Mouse (Mus musculus) heart, embryonic 10.5 days (tissue): ENCODE measurements around the gene Lilra6. TPM values are rescaled to one million over a fixed set of nuclear protein-coding genes. Genes with fewer than 3 reads are reported as not detected.
"Not testable (repeated sequence)": the region's sequence is repeated elsewhere in the genome, so short reads cannot be mapped to it uniquely, and the experiment has no call there.

ENCODE experiments used
- DNase-seq: peaks from one replicate; pipeline ENCODE4 v3.0.0-alpha.2; 2017; ENCODE audit warnings: low spot score
- H3K27ac ChIP-seq: fragments of 300-500 bp; sonication (generic); 2 replicates; pipeline ENCODE4 v1.5.1; 2016; ENCODE audit warnings: mild to moderate bottlenecking
- H3K27me3 ChIP-seq: fragments of 300-500 bp; sonication (generic); 2 replicates; pipeline ENCODE4 v1.6.1; 2016; ENCODE audit warnings: mild to moderate bottlenecking; ENCODE audit not compliant: poor library complexity, insufficient read depth, severe bottlenecking
- H3K36me3 ChIP-seq: fragments of 300-500 bp; sonication (generic); 2 replicates; pipeline ENCODE4 v1.6.1; 2016; ENCODE audit warnings: mild to moderate bottlenecking, moderate library complexity
- H3K4me1 ChIP-seq: fragments of 300-500 bp; sonication (generic); 2 replicates; pipeline ENCODE4 v1.6.1; 2016; ENCODE audit warnings: mild to moderate bottlenecking
- H3K4me3 ChIP-seq: fragments of 300-500 bp; sonication (generic); 2 replicates; pipeline ENCODE4 v1.5.1; 2016; ENCODE audit warnings: mild to moderate bottlenecking, moderate library complexity
- H3K9me3 ChIP-seq: fragments of 300-500 bp; sonication (generic); 2 replicates; pipeline ENCODE4 v1.6.1; 2016; ENCODE audit warnings: mild to moderate bottlenecking, moderate library complexity
- WGBS: fragments of 180-500 bp; shearing (Covaris S2); methylation state at CpG from one replicate; pipeline ENCODE4 v1.1.7; 2016; 5-methylcytosine and 5-hydroxymethylcytosine counted together
- polyA plus RNA-seq: library from polyadenylated mRNA; unstranded; fragments of >200 nt; fragmentation: Nextera tagmentation; extraction: Ambion mirVana; gene quantifications from 2 replicates; pipeline ENCODE4 v1.2.1, GENCODE M21; 2016

The Lilra6 gene
- not detected in 2 replicates for polyA plus RNA-seq

DNA sequence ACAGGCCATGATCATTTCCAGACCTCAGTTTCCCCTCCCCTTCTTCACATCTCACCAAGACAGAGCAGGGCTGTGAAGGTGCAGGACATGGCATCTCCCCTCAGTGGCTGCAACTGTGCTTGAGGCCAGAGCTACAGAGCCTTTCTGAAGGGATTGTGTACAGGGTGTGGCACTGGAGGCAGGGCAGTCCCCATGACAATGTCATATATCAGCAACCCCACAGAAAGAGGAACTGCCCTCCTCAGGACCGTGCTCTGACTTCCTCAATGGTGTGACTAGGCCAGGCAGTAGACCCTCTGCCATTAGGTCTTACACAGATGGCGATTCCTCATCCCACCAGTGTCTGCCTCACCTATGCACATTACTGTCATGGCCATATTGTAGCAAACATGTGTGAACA lies at the start of gene Lilra6:
Lilra6 (minus strand) TSS at position 117 of the 400 bp plus-strand sequence.
- H3K9me3 ChIP-seq, H3K4me1 ChIP-seq, H3K27ac ChIP-seq, H3K27me3 ChIP-seq, H3K4me3 ChIP-seq, DNase-seq, H3K36me3 ChIP-seq: not testable (repeated sequence)
- 49% methylated on average over 2 of the region's 2 CpGs for WGBS

DNA sequence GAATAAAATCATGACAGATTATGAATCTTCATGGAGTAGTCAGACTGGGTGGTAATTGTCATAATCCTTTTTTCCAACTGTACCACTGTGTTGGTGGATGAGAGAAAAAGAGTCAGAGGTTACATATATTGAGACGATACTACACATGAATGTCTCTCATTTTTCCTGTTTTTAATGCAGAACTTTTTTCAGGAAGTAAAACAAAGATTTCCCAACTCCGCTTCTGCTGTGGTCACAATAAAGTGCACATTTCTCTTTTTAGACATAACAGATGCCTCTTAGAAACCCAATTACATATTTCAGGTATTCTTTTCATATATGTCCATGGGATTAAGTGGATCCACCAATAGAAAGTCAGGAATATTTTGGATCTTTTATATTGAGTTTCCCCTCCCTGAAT lies 46.7 kb upstream of the Lilra6 start:
- 82% methylated on average over 2 of the region's 2 CpGs for WGBS
- Histone ChIP-seq H3K27ac (no peak overlapping the region), H3K36me3 (no peaks in the 10 kb centered on the region), H3K4me3 (no peak overlapping the region), H3K27me3 (no peaks in the 10 kb centered on the region), H3K9me3 (peaks cover 10% of the 10 kb centered on the region; the same call in 1 of the 2 replicates), H3K4me1 (no peaks in the 10 kb centered on the region)
- DNase-seq, result no peak

DNA sequence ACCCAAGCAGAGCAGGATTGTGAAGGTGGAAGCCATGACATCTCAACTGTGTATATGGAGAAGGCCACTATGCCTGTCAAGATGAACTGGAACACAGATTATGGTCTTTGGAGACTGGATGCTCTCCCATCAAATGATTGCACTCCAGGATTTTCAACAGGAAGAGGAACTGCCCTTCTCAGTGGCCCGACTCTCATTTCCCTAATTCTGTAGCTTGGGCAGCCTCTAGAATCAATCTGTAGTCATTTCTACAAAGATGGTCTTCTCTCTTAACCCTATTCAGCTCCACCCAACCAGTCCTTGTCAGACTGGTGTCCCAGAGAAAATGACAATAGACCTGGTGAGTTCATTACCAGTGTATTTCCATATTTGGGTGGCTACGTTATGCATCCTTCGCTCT lies 42.1 kb upstream of the Lilra6 start:
- DNase-seq, result no peak
- Histone ChIP-seq H3K4me1 (no peaks in the 10 kb centered on the region), H3K27me3 (no peaks in the 10 kb centered on the region), H3K4me3 (no peak overlapping the region), H3K27ac (no peak overlapping the region), H3K9me3 (peaks cover 6% of the 10 kb centered on the region; the same call in 1 of the 2 replicates), H3K36me3 (no peaks in the 10 kb centered on the region)
- WGBS, result 72% methylated on average over 3 of the region's 3 CpGs

DNA sequence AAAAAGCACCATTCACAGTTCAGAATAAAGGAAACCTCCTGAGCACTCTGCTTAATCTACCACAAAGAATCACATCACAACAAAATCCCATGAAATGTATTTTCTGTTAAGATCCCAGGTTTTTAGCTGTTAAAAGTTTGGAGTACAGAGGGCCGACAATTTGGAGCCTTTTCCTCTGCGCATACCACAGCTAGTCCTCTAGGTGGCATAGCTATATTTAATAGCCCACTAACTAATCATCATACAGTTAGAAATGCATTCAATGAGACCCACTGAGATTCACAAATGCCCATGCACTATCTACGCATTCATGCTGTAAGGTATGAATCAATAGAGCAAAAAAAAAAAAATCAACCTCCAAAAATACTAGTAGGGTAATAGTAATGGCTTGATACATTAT lies 33.9 kb upstream of the Lilra6 start:
- WGBS, result 72% methylated on average over 3 of the region's 3 CpGs
- Histone ChIP-seq H3K36me3 (no peaks in the 10 kb centered on the region), H3K9me3 (no peaks in the 10 kb centered on the region; the same call in 1 of the 2 replicates), H3K4me1 (no peaks in the 10 kb centered on the region), H3K27me3 (no peaks in the 10 kb centered on the region), H3K4me3 (no peak overlapping the region), H3K27ac (no peak overlapping the region)
- DNase-seq, result no peak

DNA sequence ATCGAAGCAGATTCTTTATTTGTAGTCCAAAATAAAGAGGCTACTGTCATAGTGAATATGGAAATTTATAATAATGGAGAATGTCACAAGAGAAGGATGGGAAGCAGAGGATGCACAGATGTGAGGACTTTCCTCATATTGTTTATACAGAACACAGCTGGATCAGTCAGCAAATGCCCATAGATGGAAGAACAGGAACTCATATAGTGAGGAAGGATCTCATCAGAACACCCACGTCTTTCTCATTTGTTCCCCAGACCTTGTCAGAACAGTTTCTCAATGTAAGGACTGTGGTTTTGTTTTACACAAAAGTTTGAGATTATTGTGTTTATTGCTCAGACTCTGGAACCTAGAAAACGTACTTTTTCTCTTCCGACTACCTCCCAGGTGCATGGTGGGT lies 32.9 kb upstream of the Lilra6 start:
- WGBS, result 76% methylated on average over 4 of the region's 4 CpGs
- Histone ChIP-seq H3K36me3 (no peaks in the 10 kb centered on the region), H3K27me3 (no peaks in the 10 kb centered on the region), H3K27ac (no peak overlapping the region), H3K9me3 (no peaks in the 10 kb centered on the region; the same call in 1 of the 2 replicates), H3K4me1 (no peaks in the 10 kb centered on the region), H3K4me3 (no peak overlapping the region)
- DNase-seq, result no peak

DNA sequence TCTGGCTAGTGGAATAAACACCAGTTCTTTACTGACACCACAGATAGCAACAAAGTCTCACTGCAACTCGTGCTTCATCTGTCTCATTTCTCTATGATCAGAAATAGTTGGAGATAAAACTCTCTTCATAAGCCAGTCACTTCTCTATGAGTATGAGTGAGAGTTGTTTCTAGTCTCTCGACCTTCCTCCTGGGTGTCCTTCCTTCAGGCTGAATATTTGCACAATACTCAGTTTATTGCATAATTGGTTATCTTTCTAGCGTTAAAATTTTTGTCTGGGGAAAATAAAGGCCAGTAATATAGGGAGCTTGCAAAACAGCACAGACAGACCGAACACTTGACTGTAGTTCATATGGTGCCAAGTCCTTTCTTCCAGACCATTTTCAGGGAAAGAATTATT lies 30.8 kb upstream of the Lilra6 start:
- Histone ChIP-seq H3K36me3 (no peaks in the 10 kb centered on the region), H3K4me1 (no peaks in the 10 kb centered on the region), H3K27me3 (no peaks in the 10 kb centered on the region), H3K27ac (no peak overlapping the region), H3K9me3 (no peaks in the 10 kb centered on the region; the same call in 1 of the 2 replicates), H3K4me3 (no peak overlapping the region)
- WGBS, result 62% methylated on average over 4 of the region's 4 CpGs
- no peak for DNase-seq

DNA sequence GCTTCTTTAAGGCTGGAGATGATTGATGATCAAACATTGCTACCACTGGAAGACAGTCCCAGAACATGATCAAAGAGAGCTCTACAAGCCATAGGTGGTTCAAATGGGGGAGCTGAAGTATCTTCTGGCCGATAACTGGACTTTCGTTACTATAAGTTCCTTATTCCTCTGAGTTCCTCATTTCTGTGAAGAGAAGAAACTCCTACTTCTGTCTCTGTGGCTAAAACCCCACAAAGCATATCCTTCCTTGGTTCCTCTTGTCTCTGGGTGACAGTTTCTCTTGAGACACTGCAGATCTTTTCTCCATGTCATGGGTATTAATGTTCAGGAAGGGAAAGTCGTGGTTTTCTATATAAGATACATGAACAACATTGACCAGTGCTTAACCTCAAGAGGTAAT lies 25.6 kb upstream of the Lilra6 start:
- 73% methylated on average over 3 of the region's 3 CpGs for WGBS
- H3K27me3 ChIP-seq, result no peaks in the 10 kb centered on the region
- H3K4me3 ChIP-seq, result no peak overlapping the region
- no peak overlapping the region for H3K27ac ChIP-seq
- DNase-seq, result no peak
- no peaks in the 10 kb centered on the region; the same call in 1 of the 2 replicates for H3K9me3 ChIP-seq
- H3K4me1 ChIP-seq, result no peaks in the 10 kb centered on the region
- no peaks in the 10 kb centered on the region for H3K36me3 ChIP-seq

DNA sequence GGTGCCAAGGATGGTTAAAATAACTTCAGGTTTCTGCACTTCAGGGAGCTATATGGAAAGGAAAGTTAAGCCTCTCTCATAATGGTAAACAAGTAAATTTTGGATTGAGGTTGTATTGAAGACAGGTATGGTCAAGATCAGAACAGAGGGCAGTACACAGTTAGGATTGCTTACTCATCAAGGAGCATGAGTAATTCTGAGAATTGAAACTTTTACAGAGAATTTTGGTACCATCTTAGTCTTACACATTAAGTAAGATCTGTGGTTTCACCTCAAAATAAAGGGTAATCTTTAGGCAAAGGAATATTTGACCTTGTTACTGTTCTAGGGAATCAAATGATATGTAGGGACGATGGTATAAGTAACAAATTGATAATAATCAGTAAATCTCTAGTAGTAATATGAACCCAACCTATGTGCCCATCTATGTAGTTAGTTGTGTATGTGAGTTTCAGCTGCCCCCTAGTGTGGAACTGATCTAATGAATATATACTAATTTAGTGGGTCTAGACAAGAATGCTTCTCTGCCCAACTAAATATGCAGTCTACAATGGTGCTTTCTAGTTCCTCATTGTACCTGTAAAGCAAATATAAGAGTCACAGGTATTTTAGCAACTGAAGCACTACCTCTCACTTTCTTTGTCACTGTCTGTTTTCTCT lies 24.7 kb upstream of the Lilra6 start:
- H3K9me3 ChIP-seq, result no peaks in the 10 kb centered on the region
- DNase-seq, result no peak
- H3K4me3 ChIP-seq, result no peak overlapping the region
- 54% methylated on average over 1 of the region's 1 CpGs for WGBS
- H3K27ac ChIP-seq, result no peak overlapping the region
- H3K27me3 ChIP-seq, result no peaks in the 10 kb centered on the region
- H3K36me3 ChIP-seq, result no peaks in the 10 kb centered on the region
- no peaks in the 10 kb centered on the region for H3K4me1 ChIP-seq

DNA sequence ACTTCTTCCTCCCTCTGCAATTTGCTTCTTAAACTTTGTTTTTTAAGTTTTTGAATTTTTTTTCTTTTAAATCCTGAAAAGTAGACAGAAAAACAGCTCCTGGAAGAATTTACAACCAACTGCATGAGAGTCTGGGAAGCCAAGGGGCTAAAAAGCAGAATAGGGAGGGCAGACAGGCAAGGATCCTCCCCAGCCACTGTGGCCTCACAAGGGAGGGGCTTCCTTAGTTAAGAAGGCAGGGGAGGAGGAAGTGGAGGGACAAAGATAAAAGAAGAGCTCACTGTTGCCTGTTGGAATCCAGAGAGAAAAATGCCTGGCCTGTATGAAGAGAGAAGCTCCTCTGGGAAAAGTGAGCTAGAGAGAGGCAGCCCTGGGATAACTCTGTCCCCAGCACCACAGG lies 20.2 kb upstream of the Lilra6 start:
- not testable (repeated sequence) for H3K27me3 ChIP-seq, H3K4me3 ChIP-seq, H3K4me1 ChIP-seq, DNase-seq, H3K36me3 ChIP-seq, H3K27ac ChIP-seq, H3K9me3 ChIP-seq

DNA sequence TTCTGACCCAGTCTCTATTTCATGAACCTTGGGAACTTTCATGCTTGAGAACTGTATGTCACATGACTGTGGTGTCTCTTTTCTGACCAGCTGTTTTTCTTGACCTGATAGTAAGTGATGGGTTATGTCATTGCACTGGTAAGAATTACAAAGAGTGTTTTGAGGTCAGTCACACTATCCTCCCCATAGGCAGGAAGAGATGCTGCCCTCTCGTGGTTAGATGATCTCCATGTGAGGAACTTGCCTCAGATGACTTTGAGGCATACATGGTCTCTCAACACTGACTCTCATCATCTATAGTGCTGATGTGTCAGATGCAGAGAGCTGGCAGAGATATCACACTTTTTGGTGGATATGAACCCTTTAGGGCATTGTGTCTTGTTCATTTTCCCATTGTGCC lies 11.6 kb downstream of the Lilra6 start:
- WGBS, result 26% methylated on average over 1 of the region's 1 CpGs
- Histone ChIP-seq H3K4me1 (no peaks in the 10 kb centered on the region), H3K27me3 (no peaks in the 10 kb centered on the region)

DNA sequence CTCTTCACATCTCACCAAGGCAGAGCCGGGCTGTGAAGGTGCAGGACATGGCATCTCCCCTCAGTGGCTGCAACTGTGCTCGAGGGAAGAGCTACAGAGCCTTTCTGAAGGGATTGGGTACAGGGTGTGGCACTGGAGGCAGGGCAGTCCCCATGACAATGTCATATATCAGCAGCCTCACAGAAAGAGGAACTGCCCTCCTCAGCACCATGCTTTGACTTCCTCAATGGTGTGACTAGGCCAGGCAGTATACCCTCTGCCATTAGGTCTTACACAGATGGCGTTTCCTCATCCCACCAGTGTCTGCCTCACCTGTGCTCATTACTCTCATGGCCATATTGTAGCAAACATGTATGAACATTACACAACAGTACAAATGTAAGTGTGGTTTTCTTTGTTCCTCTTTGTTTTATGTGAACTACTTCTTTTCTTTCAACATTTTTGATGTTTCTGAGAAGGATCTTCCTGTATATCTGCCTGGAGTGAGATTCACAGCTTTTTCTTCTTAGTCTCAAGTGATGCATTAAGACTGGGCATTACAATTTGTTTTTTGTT lies 17.2 kb downstream of the Lilra6 start, which contains the start of gene Gm14548:
Gm14548 (minus strand) TSS at position 85 of the 555 bp plus-strand sequence.
- not testable (repeated sequence) for DNase-seq, H3K36me3 ChIP-seq
- 56% methylated on average over 3 of the region's 3 CpGs for WGBS

More for the DNA sequence above, 11.6 kb downstream of the Lilra6 start:
- Histone ChIP-seq H3K36me3 (no peaks in the 10 kb centered on the region), H3K27ac (no peak overlapping the region), H3K4me3 (no peak overlapping the region), H3K9me3 (no peaks in the 10 kb centered on the region)
- no peak for DNase-seq

DNA sequence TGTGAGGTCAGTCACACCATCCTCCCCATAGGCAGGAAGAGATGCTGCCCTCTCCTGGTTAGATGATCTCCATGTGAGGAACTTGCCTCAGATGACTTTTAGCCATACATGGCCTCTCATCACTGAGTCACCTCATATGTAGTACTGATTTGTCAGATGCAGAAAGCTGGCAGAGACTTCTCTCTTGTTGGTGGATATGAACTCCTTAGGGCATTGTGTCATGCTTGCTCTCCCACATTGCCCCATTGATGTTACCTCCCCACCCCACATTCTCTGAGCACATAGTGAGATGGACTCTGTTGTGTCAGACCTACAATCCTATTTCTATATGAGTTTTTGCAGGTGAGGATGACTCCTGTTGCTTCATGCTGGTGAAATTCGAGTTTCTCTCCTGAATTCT lies 40.3 kb downstream of the Lilra6 start:
- not testable (repeated sequence) for H3K4me1 ChIP-seq, H3K9me3 ChIP-seq, H3K4me3 ChIP-seq, H3K27ac ChIP-seq, DNase-seq, H3K27me3 ChIP-seq, H3K36me3 ChIP-seq
- WGBS, result no CpG with 5 or more reads among the region's 1 CpGs

More for the DNA sequence above, 17.2 kb downstream of the Lilra6 start, which contains the start of gene Gm14548:
- H3K27me3 ChIP-seq, H3K4me1 ChIP-seq, H3K9me3 ChIP-seq, H3K27ac ChIP-seq, H3K4me3 ChIP-seq: not testable (repeated sequence)
